Mouse (Mus musculus): ENCODE measurements around the gene Nadk. TPM values are rescaled to one million over a fixed set of nuclear protein-coding genes. Genes with fewer than 3 reads are reported as not detected.

Nadk gene
- polyA plus RNA-seq, 1 experiment from 2014 or later: 93.6 TPM

GRCm38 (mm10) chr4:155602753-155603152 lies 40.6 kb downstream of the Nadk start:
- WGBS: 96% methylated on average over 1 of the region's 1 CpGs
- Histone ChIP-seq H3K36me3 (ENCODE audit: control insufficient read depth, insufficient read depth, low read length) (peaks cover 5% of the 10 kb centered on the region; the same call in 1 of the 2 replicates), H3K27me3 (replicated peaks; ENCODE audit: control insufficient read depth, insufficient read depth, low read length) (no peaks in the 10 kb centered on the region), H3K27ac (ENCODE audit: low read depth) (no peak overlapping the region), H3K4me2 (ENCODE audit: low read length) (peak overlapping the region; percentile 72), H3K4me1 (replicated peaks; ENCODE audit: control insufficient read depth, insufficient read depth, low read length) (peaks cover 6% of the 10 kb centered on the region), H3K9ac (ENCODE audit: low read length) (no peak overlapping the region), H3K4me3 (ENCODE audit: low read depth, low read length) (no peak overlapping the region), H3K9me3 (ENCODE audit: control insufficient read depth, low read length) (no peaks in the 10 kb centered on the region)
- ATAC-seq (replicated peaks; ENCODE audit: low FRiP score, low TSS enrichment, low read depth): no peak
- no peak for DNase-seq (ENCODE audit: low spot score)

GRCm38 (mm10) chr4:155603801-155604200 lies 41.6 kb downstream of the Nadk start:
- Histone ChIP-seq H3K27ac (ENCODE audit: low read depth) (no peak overlapping the region), H3K4me2 (ENCODE audit: low read length) (no peak overlapping the region), H3K27me3 (replicated peaks; ENCODE audit: control insufficient read depth, insufficient read depth, low read length) (no peaks in the 10 kb centered on the region), H3K4me1 (replicated peaks; ENCODE audit: control insufficient read depth, insufficient read depth, low read length) (peaks cover 6% of the 10 kb centered on the region), H3K9ac (ENCODE audit: low read length) (no peak overlapping the region), H3K4me3 (ENCODE audit: low read depth, low read length) (no peak overlapping the region), H3K9me3 (ENCODE audit: control insufficient read depth, low read length) (no peaks in the 10 kb centered on the region), H3K36me3 (ENCODE audit: control insufficient read depth, insufficient read depth, low read length) (peaks cover 5% of the 10 kb centered on the region; the same call in 1 of the 2 replicates)
- WGBS: 88% methylated on average over 6 of the region's 6 CpGs
- no peak for ATAC-seq (replicated peaks; ENCODE audit: low FRiP score, low TSS enrichment, low read depth)
- no peak for DNase-seq (ENCODE audit: low spot score)

GRCm38 (mm10) chr4:155605132-155605531 lies 43.0 kb downstream of the Nadk start:
- Histone ChIP-seq H3K36me3 (ENCODE audit: control insufficient read depth, insufficient read depth, low read length) (peaks cover 12% of the 10 kb centered on the region), H3K27ac (ENCODE audit: low read depth) (no peak overlapping the region), H3K9me3 (ENCODE audit: control insufficient read depth, low read length) (no peaks in the 10 kb centered on the region), H3K9ac (ENCODE audit: low read length) (no peak overlapping the region), H3K27me3 (replicated peaks; ENCODE audit: control insufficient read depth, insufficient read depth, low read length) (no peaks in the 10 kb centered on the region), H3K4me3 (ENCODE audit: low read depth, low read length) (no peak overlapping the region), H3K4me2 (ENCODE audit: low read length) (no peak overlapping the region), H3K4me1 (replicated peaks; ENCODE audit: control insufficient read depth, insufficient read depth, low read length) (peaks cover 6% of the 10 kb centered on the region)
- ATAC-seq (replicated peaks; ENCODE audit: low FRiP score, low TSS enrichment, low read depth): no peak
- 84% methylated on average over 4 of the region's 4 CpGs for WGBS
- DNase-seq (ENCODE audit: low spot score): no peak

- no peak for ATAC-seq (replicated peaks; ENCODE audit: low FRiP score, low TSS enrichment, low read depth)
- 64% methylated on average over 2 of the region's 2 CpGs for WGBS
- Histone ChIP-seq H3K9ac (ENCODE audit: low read length) (no peak overlapping the region), H3K4me3 (ENCODE audit: low read depth, low read length) (no peak overlapping the region), H3K4me2 (ENCODE audit: low read length) (no peak overlapping the region), H3K9me3 (ENCODE audit: control insufficient read depth, low read length) (no peaks in the 10 kb centered on the region), H3K27ac (ENCODE audit: low read depth) (no peak overlapping the region), H3K27me3 (replicated peaks; ENCODE audit: control insufficient read depth, insufficient read depth, low read length) (no peaks in the 10 kb centered on the region), H3K36me3 (ENCODE audit: control insufficient read depth, insufficient read depth, low read length) (peaks cover 26% of the 10 kb centered on the region), H3K4me1 (replicated peaks; ENCODE audit: control insufficient read depth, insufficient read depth, low read length) (peaks cover 3% of the 10 kb centered on the region; the same call in 1 of the 2 replicates)
- no peak for DNase-seq (ENCODE audit: low spot score)
Observed at GRCm38 (mm10) chr4:155606825-155607224, 44.6 kb downstream of the Nadk start.

GRCm38 (mm10) chr4:155611860-155612259 lies 49.7 kb downstream of the Nadk start:
- no peaks in the 10 kb centered on the region for H3K27me3 ChIP-seq (replicated peaks; ENCODE audit: control insufficient read depth, insufficient read depth, low read length)
- ATAC-seq (replicated peaks; ENCODE audit: low FRiP score, low TSS enrichment, low read depth) (no peak), DNase-seq (ENCODE audit: low spot score) (no peak)
- H3K9ac ChIP-seq (ENCODE audit: low read length): no peak overlapping the region
- no peak overlapping the region for H3K4me2 ChIP-seq (ENCODE audit: low read length)
- no peaks in the 10 kb centered on the region for H3K9me3 ChIP-seq (ENCODE audit: control insufficient read depth, low read length)
- peaks cover 62% of the 10 kb centered on the region for H3K36me3 ChIP-seq (ENCODE audit: control insufficient read depth, insufficient read depth, low read length)
- 94% methylated on average over 3 of the region's 3 CpGs for WGBS
- H3K4me1 ChIP-seq (replicated peaks; ENCODE audit: control insufficient read depth, insufficient read depth, low read length): no peaks in the 10 kb centered on the region
- no peak overlapping the region for H3K27ac ChIP-seq (ENCODE audit: low read depth)
- H3K4me3 ChIP-seq (ENCODE audit: low read depth, low read length): no peak overlapping the region

GRCm38 (mm10) chr4:155613264-155613663 lies 51.1 kb downstream of the Nadk start:
- WGBS: 92% methylated on average over 3 of the region's 3 CpGs
- DNase-seq (ENCODE audit: low spot score) (no peak), ATAC-seq (replicated peaks; ENCODE audit: low FRiP score, low TSS enrichment, low read depth) (no peak)
- no peak overlapping the region for H3K27ac ChIP-seq (ENCODE audit: low read depth)
- H3K4me1 ChIP-seq (replicated peaks; ENCODE audit: control insufficient read depth, insufficient read depth, low read length): no peaks in the 10 kb centered on the region
- peaks cover 76% of the 10 kb centered on the region for H3K36me3 ChIP-seq (ENCODE audit: control insufficient read depth, insufficient read depth, low read length)
- H3K9me3 ChIP-seq (ENCODE audit: control insufficient read depth, low read length): no peaks in the 10 kb centered on the region
- H3K4me3 ChIP-seq (ENCODE audit: low read depth, low read length): no peak overlapping the region
- H3K9ac ChIP-seq (ENCODE audit: low read length): no peak overlapping the region
- H3K4me2 ChIP-seq (ENCODE audit: low read length): no peak overlapping the region
- no peaks in the 10 kb centered on the region for H3K27me3 ChIP-seq (replicated peaks; ENCODE audit: control insufficient read depth, insufficient read depth, low read length)

- WGBS: 92% methylated on average over 5 of the region's 5 CpGs
Observed at GRCm38 (mm10) chr4:155618321-155618720, 56.1 kb downstream of the Nadk start.

GRCm38 (mm10) chr4:155624338-155625291 lies 62.4 kb downstream of the Nadk start, which contains the start of gene Cdk11b:
TSS of gene Cdk11b (plus strand) at chr4:155624854.
- under 1% methylated on average over 84 of the region's 84 CpGs for WGBS

More at GRCm38 (mm10) chr4:155618321-155618720, 56.1 kb downstream of the Nadk start:
- Histone ChIP-seq H3K4me3 (ENCODE audit: low read depth, low read length) (no peak overlapping the region), H3K27ac (ENCODE audit: low read depth) (no peak overlapping the region), H3K36me3 (ENCODE audit: control insufficient read depth, insufficient read depth, low read length) (peaks cover 73% of the 10 kb centered on the region), H3K9me3 (ENCODE audit: control insufficient read depth, low read length) (no peaks in the 10 kb centered on the region), H3K27me3 (replicated peaks; ENCODE audit: control insufficient read depth, insufficient read depth, low read length) (no peaks in the 10 kb centered on the region), H3K4me2 (ENCODE audit: low read length) (no peak overlapping the region), H3K4me1 (replicated peaks; ENCODE audit: control insufficient read depth, insufficient read depth, low read length) (no peaks in the 10 kb centered on the region), H3K9ac (ENCODE audit: low read length) (no peak overlapping the region)
- no peak for ATAC-seq (replicated peaks; ENCODE audit: low FRiP score, low TSS enrichment, low read depth)
- no peak for DNase-seq (ENCODE audit: low spot score)

More at GRCm38 (mm10) chr4:155624338-155625291, 62.4 kb downstream of the Nadk start, which contains the start of gene Cdk11b:
- H3K9me3 ChIP-seq (ENCODE audit: control insufficient read depth, low read length): no peaks in the 10 kb centered on the region
- ATAC-seq (replicated peaks; ENCODE audit: low FRiP score, low TSS enrichment, low read depth) (peak; percentile 100), DNase-seq (ENCODE audit: low spot score) (peak; percentile 96)
- peak within 1 kb of the TSS; percentile 79 for H3K9ac ChIP-seq (ENCODE audit: low read length)
- peak within 1 kb of the TSS; percentile 98 for H3K4me2 ChIP-seq (ENCODE audit: low read length)
- peaks cover 50% of the 10 kb centered on the region for H3K36me3 ChIP-seq (ENCODE audit: control insufficient read depth, insufficient read depth, low read length)
- H3K27me3 ChIP-seq (replicated peaks; ENCODE audit: control insufficient read depth, insufficient read depth, low read length): no peaks in the 10 kb centered on the region
- H3K27ac ChIP-seq (ENCODE audit: low read depth): peak within 1 kb of the TSS; percentile 90
- H3K4me1 ChIP-seq (replicated peaks; ENCODE audit: control insufficient read depth, insufficient read depth, low read length): peaks cover 3% of the 10 kb centered on the region; the same call in 1 of the 2 replicates
- peak within 1 kb of the TSS; percentile 95 for H3K4me3 ChIP-seq (ENCODE audit: low read depth, low read length)
